Mouse (Mus musculus): ENCODE results near the gene Top3b. TPM values are rescaled to one million over a fixed set of nuclear protein-coding genes. Genes with fewer than 3 reads are reported as not detected.

Top3b gene
- polyA plus RNA-seq, 1 experiment from 2014 or later, result 82.8 TPM

- no peak within 1 kb of the TSS for H3K27ac ChIP-seq
- ATAC-seq (replicated peaks), result no peak
- H3K4me3 ChIP-seq, result no peak within 1 kb of the TSS
- no peaks in the 10 kb centered on the region for H3K9me3 ChIP-seq
- H3K4me2 ChIP-seq, result no peak within 1 kb of the TSS
- H3K36me3 ChIP-seq (replicated peaks), result no peaks in the 10 kb centered on the region
- no peaks in the 10 kb centered on the region for H3K27me3 ChIP-seq (replicated peaks)
- no peaks in the 10 kb centered on the region for H3K4me1 ChIP-seq
- 84% methylated on average over 2 of the region's 2 CpGs for WGBS
- no peak within 1 kb of the TSS for H3K9ac ChIP-seq
Observed at GRCm38 (mm10) chr16:16863978-16864377, 6.6 kb upstream of the Top3b start, which contains the start of gene Igll1. Gene Igll1, minus strand, starts transcription at chr16:16863985.

- Histone ChIP-seq H3K4me1 (peaks cover 2% of the 10 kb centered on the region; the same call in 1 of the 2 replicates), H3K27ac (no peak overlapping the region), H3K9me3 (no peaks in the 10 kb centered on the region), H3K9ac (no peak overlapping the region), H3K27me3 (replicated peaks) (no peaks in the 10 kb centered on the region), H3K4me2 (no peak overlapping the region), H3K4me3 (no peak overlapping the region), H3K36me3 (replicated peaks) (no peaks in the 10 kb centered on the region)
- no peak for ATAC-seq (replicated peaks)
Observed at GRCm38 (mm10) chr16:16865217-16865616, 5.3 kb upstream of the Top3b start.

- no peaks in the 10 kb centered on the region for H3K9me3 ChIP-seq
- H3K36me3 ChIP-seq (replicated peaks), result no peaks in the 10 kb centered on the region
- ATAC-seq (replicated peaks), result no peak
- H3K4me2 ChIP-seq, result no peak overlapping the region
- no peak overlapping the region for H3K4me3 ChIP-seq
- H3K4me1 ChIP-seq, result peaks cover 2% of the 10 kb centered on the region; the same call in 1 of the 2 replicates
- no peaks in the 10 kb centered on the region for H3K27me3 ChIP-seq (replicated peaks)
- WGBS, result 62% methylated on average over 4 of the region's 5 CpGs
- H3K9ac ChIP-seq, result no peak overlapping the region
- no peak overlapping the region for H3K27ac ChIP-seq
Observed at GRCm38 (mm10) chr16:16865696-16866561, 4.6 kb upstream of the Top3b start.

- peak overlapping the region; percentile 92 for H3K27ac ChIP-seq
- H3K9ac ChIP-seq, result no peak overlapping the region
- peaks cover 17% of the 10 kb centered on the region for H3K4me1 ChIP-seq
- H3K4me3 ChIP-seq, result peak overlapping the region; percentile 69
- H3K9me3 ChIP-seq, result no peaks in the 10 kb centered on the region
- H3K36me3 ChIP-seq (replicated peaks), result 0 out of 2 replicates have a peak, but pooled peaks cover 4% of the 10 kb centered on the region
- H3K27me3 ChIP-seq (replicated peaks), result no peaks in the 10 kb centered on the region
- peak overlapping the region; percentile 61 for H3K4me2 ChIP-seq
- WGBS, result 35% methylated on average over 7 of the region's 7 CpGs
- ATAC-seq (replicated peaks), result peak; percentile 75
Observed at GRCm38 (mm10) chr16:16870241-16870616, 307 bp upstream of the Top3b start.

- H3K4me1 ChIP-seq, result no peaks in the 10 kb centered on the region
- no peak overlapping the region for H3K27ac ChIP-seq
- peaks cover 61% of the 10 kb centered on the region for H3K36me3 ChIP-seq (replicated peaks)
- H3K9ac ChIP-seq, result no peak overlapping the region
- 93% methylated on average over 5 of the region's 5 CpGs for WGBS
- peaks cover 2% of the 10 kb centered on the region; the same call in 1 of the 2 replicates for H3K9me3 ChIP-seq
- H3K27me3 ChIP-seq (replicated peaks), result no peaks in the 10 kb centered on the region
- ATAC-seq (replicated peaks), result no peak
- no peak overlapping the region for H3K4me3 ChIP-seq
- no peak overlapping the region for H3K4me2 ChIP-seq
Observed at GRCm38 (mm10) chr16:16879025-16879424, 8.5 kb downstream of the Top3b start.

GRCm38 (mm10) chr16:16888341-16888740, 17.8 kb downstream of the Top3b start:
- no peak overlapping the region for H3K9ac ChIP-seq
- ATAC-seq (replicated peaks), result no peak
- 100% methylated on average over 1 of the region's 1 CpGs for WGBS

GRCm38 (mm10) chr16:16892366-16892765, 21.8 kb downstream of the Top3b start:
- Histone ChIP-seq H3K4me1 (peaks cover 11% of the 10 kb centered on the region), H3K27me3 (replicated peaks) (no peaks in the 10 kb centered on the region), H3K4me2 (no peak overlapping the region), H3K36me3 (replicated peaks) (peaks cover 50% of the 10 kb centered on the region), H3K27ac (no peak overlapping the region), H3K4me3 (no peak overlapping the region), H3K9ac (no peak overlapping the region), H3K9me3 (no peaks in the 10 kb centered on the region)
- no peak for ATAC-seq (replicated peaks)
- WGBS, result 95% methylated on average over 7 of the region's 7 CpGs

More at GRCm38 (mm10) chr16:16888341-16888740, 17.8 kb downstream of the Top3b start:
- Histone ChIP-seq H3K27ac (no peak overlapping the region), H3K4me2 (no peak overlapping the region), H3K27me3 (replicated peaks) (no peaks in the 10 kb centered on the region), H3K4me3 (no peak overlapping the region), H3K4me1 (no peaks in the 10 kb centered on the region), H3K9me3 (no peaks in the 10 kb centered on the region), H3K36me3 (replicated peaks) (peaks cover 82% of the 10 kb centered on the region)

GRCm38 (mm10) chr16:16896015-16896381, 25.5 kb downstream of the Top3b start:
- H3K4me1 ChIP-seq, result peaks cover 24% of the 10 kb centered on the region
- ATAC-seq (replicated peaks), result no peak; the same call in 1 of the 2 replicates
- peak overlapping the region; percentile 62 for H3K4me3 ChIP-seq
- 22% methylated on average over 4 of the region's 4 CpGs for WGBS
- peak overlapping the region; percentile 80 for H3K4me2 ChIP-seq
- H3K27ac ChIP-seq, result peak overlapping the region; percentile 70
- peak overlapping the region; percentile 51; the same call in 1 of the 2 replicates for H3K9ac ChIP-seq
- H3K27me3 ChIP-seq (replicated peaks), result no peaks in the 10 kb centered on the region
- peaks cover 14% of the 10 kb centered on the region for H3K36me3 ChIP-seq (replicated peaks)
- H3K9me3 ChIP-seq, result no peaks in the 10 kb centered on the region

- peak within 1 kb of the TSS; percentile 70 for H3K27ac ChIP-seq
- whole genome bisulfite sequencing, result under 1% methylated on average over 29 of the region's 29 CpGs
- no peaks in the 10 kb centered on the region for H3K9me3 ChIP-seq
- peak within 1 kb of the TSS; percentile 80 for H3K4me2 ChIP-seq
- H3K36me3 ChIP-seq (replicated peaks), result peaks cover 9% of the 10 kb centered on the region; the same call in 1 of the 2 replicates
- peak; percentile 93 for ATAC-seq (replicated peaks)
- peak within 1 kb of the TSS; percentile 62 for H3K4me3 ChIP-seq
- no peaks in the 10 kb centered on the region for H3K27me3 ChIP-seq (replicated peaks)
- peak within 1 kb of the TSS; percentile 51 for H3K9ac ChIP-seq
- H3K4me1 ChIP-seq, result peaks cover 24% of the 10 kb centered on the region
Observed at GRCm38 (mm10) chr16:16896382-16897055, 26.0 kb downstream of the Top3b start, which contains the start of gene Ppm1f. Gene Ppm1f, plus strand, starts transcription at chr16:16896469.

GRCm38 (mm10) chr16:16897056-16897584, 26.6 kb downstream of the Top3b start:
- Histone ChIP-seq H3K9ac (peak overlapping the region; percentile 51), H3K4me1 (peaks cover 24% of the 10 kb centered on the region), H3K27ac (peak overlapping the region; percentile 70), H3K9me3 (no peaks in the 10 kb centered on the region), H3K4me3 (peak overlapping the region; percentile 62), H3K27me3 (replicated peaks) (no peaks in the 10 kb centered on the region), H3K36me3 (replicated peaks) (peaks cover 7% of the 10 kb centered on the region; the same call in 1 of the 2 replicates), H3K4me2 (peak overlapping the region; percentile 80)
- no peak for ATAC-seq (replicated peaks)
- WGBS, result 27% methylated on average over 10 of the region's 10 CpGs

- H3K9ac ChIP-seq, result no peak overlapping the region
- H3K4me3 ChIP-seq, result no peak overlapping the region
- no peaks in the 10 kb centered on the region for H3K27me3 ChIP-seq (replicated peaks)
- H3K27ac ChIP-seq, result 0 out of 2 replicates have a peak overlapping the region, but pooled peaks have one; percentile 8
- H3K4me2 ChIP-seq, result no peak overlapping the region
- H3K4me1 ChIP-seq, result peaks cover 14% of the 10 kb centered on the region
- H3K9me3 ChIP-seq, result no peaks in the 10 kb centered on the region
- 90% methylated on average over 4 of the region's 4 CpGs for WGBS
- H3K36me3 ChIP-seq (replicated peaks), result peaks cover 17% of the 10 kb centered on the region
- ATAC-seq (replicated peaks), result no peak
Observed at GRCm38 (mm10) chr16:16902329-16902728, 31.8 kb downstream of the Top3b start.

GRCm38 (mm10) chr16:16903188-16903587, 32.7 kb downstream of the Top3b start:
- Histone ChIP-seq H3K4me3 (no peak overlapping the region), H3K9me3 (no peaks in the 10 kb centered on the region), H3K4me1 (peaks cover 5% of the 10 kb centered on the region), H3K27ac (no peak overlapping the region), H3K36me3 (replicated peaks) (peaks cover 23% of the 10 kb centered on the region), H3K27me3 (replicated peaks) (no peaks in the 10 kb centered on the region), H3K4me2 (no peak overlapping the region), H3K9ac (no peak overlapping the region)
- no peak for ATAC-seq (replicated peaks)
- WGBS, result 86% methylated on average over 5 of the region's 5 CpGs

All from midbrain, embryonic 15.5 days (tissue).